Comparison of ENCODE assay signal across 9 mouse cellular contexts in genomic region chr4:107433998-107434355, GRCm38 (mm10). TPM values are rescaled to one million over a fixed set of nuclear protein-coding genes. Genes with fewer than 3 reads are reported as not detected.
DNase-seq lines count a peak whose midpoint lies in the region; ATAC-seq and TF ChIP-seq lines count a peak whose summit lies in the region.
"Had no signal": no experiment of that assay in that cellular context is flagged by ENCODE, and none has a peak within 500 bp of the region (broad histone marks: within the 10 kb centered on the region; RNA-seq: fewer than 3 reads in every experiment).

No protein-coding gene starts in this region.

- no peak overlapping the region for H3K27ac ChIP-seq in heart, embryonic 11.5 days (ENCODE audit: low read depth, low read length)
- no peak overlapping the region for H3K27ac ChIP-seq in forebrain, postnatal 0 days (ENCODE audit: low read depth, low read length)
- no peak overlapping the region for H3K27ac ChIP-seq in liver, embryonic 16.5 days (ENCODE audit: low read length)

- peak overlapping the region; percentile 99 for H3K4me2 ChIP-seq in heart, embryonic 11.5 days
- H3K4me2 ChIP-seq in forebrain, postnatal 0 days (ENCODE audit: low read depth) = peak overlapping the region; percentile 92
- peak overlapping the region; percentile 76 for H3K4me2 ChIP-seq in liver, embryonic 16.5 days (ENCODE audit: low read depth, low read length)

- H3K36me3 ChIP-seq in heart, embryonic 11.5 days (ENCODE audit: control insufficient read depth, insufficient read depth, low read length) = no peaks in the 10 kb centered on the region
- H3K36me3 ChIP-seq in E14TG2a.4 (ENCODE audit: insufficient read depth, low read length) = no peaks in the 10 kb centered on the region
- no peaks in the 10 kb centered on the region for H3K36me3 ChIP-seq in forebrain, postnatal 0 days (ENCODE audit: insufficient read depth)
- no peaks in the 10 kb centered on the region for H3K36me3 ChIP-seq in liver, embryonic 16.5 days (ENCODE audit: control insufficient read depth, insufficient read depth)

- H3K4me1 ChIP-seq in heart, embryonic 11.5 days (ENCODE audit: control insufficient read depth, insufficient read depth, low read length) = peaks cover 11% of the 10 kb centered on the region; the same call in 1 of the 2 replicates
- peaks cover 16% of the 10 kb centered on the region for H3K4me1 ChIP-seq in E14TG2a.4 (replicated peaks; ENCODE audit: low read depth, low read length)
- peaks cover 4% of the 10 kb centered on the region; the same call in 1 of the 2 replicates for H3K4me1 ChIP-seq in forebrain, postnatal 0 days (ENCODE audit: insufficient read depth)
- peaks cover 3% of the 10 kb centered on the region; the same call in 1 of the 2 replicates for H3K4me1 ChIP-seq in liver, embryonic 16.5 days (ENCODE audit: control insufficient read depth, low read depth, low read length)

- H3K9me3 ChIP-seq in heart, embryonic 11.5 days (replicated peaks; ENCODE audit: control insufficient read depth, low read length) = no peaks in the 10 kb centered on the region
- no peaks in the 10 kb centered on the region for H3K9me3 ChIP-seq in E14TG2a.4 (ENCODE audit: low read length)
- H3K9me3 ChIP-seq in forebrain, postnatal 0 days (ENCODE audit: low read length) = no peaks in the 10 kb centered on the region
- no peaks in the 10 kb centered on the region for H3K9me3 ChIP-seq in liver, embryonic 16.5 days (replicated peaks; ENCODE audit: control insufficient read depth, low read length)

- DNase-seq in heart, postnatal 36 days = no peak
- no peak for DNase-seq in forebrain, postnatal 0 days
- no peak for DNase-seq in yolk sac, embryonic 10.5 days (ENCODE audit: low spot score)
- no peak for DNase-seq in right cerebral cortex, postnatal 4 days
- DNase-seq in cerebellum, postnatal 10 days = no peak
- DNase-seq: cerebellum, adult 11-12 months had no signal

- intact Hi-C loops in heart, postnatal 36 days (cut with DNase I) = no loop called here

- TF ChIP-seq CTCF in E14TG2a.4 (conservative IDR thresholded peaks at IDR 0.05; ENCODE audit: low read length) = no peak
- no peak for TF ChIP-seq CTCF in forebrain, postnatal 0 days (IDR thresholded peaks at IDR 0.05; ENCODE audit: low read depth)

- no peak for ATAC-seq in heart, embryonic 11.5 days (replicated peaks; ENCODE audit: insufficient number of reproducible peaks, low FRiP score, low TSS enrichment)
- ATAC-seq in forebrain, postnatal 0 days = no peak
- no peak for ATAC-seq in liver, embryonic 16.5 days (ENCODE audit: low read depth)

- peak overlapping the region; percentile 50; the same call in 1 of the 2 replicates for H3K9ac ChIP-seq in heart, embryonic 11.5 days (ENCODE audit: low read depth, low read length)
- peak overlapping the region; percentile 65 for H3K9ac ChIP-seq in forebrain, postnatal 0 days
- no peak overlapping the region for H3K9ac ChIP-seq in liver, embryonic 16.5 days (ENCODE audit: low read depth, low read length)

- peak overlapping the region; percentile 65 for H3K4me3 ChIP-seq in heart, embryonic 11.5 days (ENCODE audit: low read depth, low read length)
- H3K4me3 ChIP-seq in E14TG2a.4 (replicated peaks; ENCODE audit: low read length) = peak overlapping the region; percentile 84
- H3K4me3 ChIP-seq in forebrain, postnatal 0 days (ENCODE audit: low read depth, low read length) = peak overlapping the region; percentile 70
- H3K4me3 ChIP-seq in liver, embryonic 16.5 days (ENCODE audit: low read depth, low read length) = peak overlapping the region; percentile 60

- 5% methylated on average over 15 of the region's 15 CpGs for WGBS in heart, embryonic 11.5 days (ENCODE audit: insufficient replicate concordance)
- 7% methylated on average over 15 of the region's 15 CpGs for WGBS in forebrain, postnatal 0 days
- 7% methylated on average over 15 of the region's 15 CpGs for WGBS in liver, embryonic 16.5 days (ENCODE audit: insufficient replicate concordance)

- peaks cover 66% of the 10 kb centered on the region for H3K27me3 ChIP-seq in heart, embryonic 11.5 days (ENCODE audit: control insufficient read depth, insufficient read depth, low read length)
- peaks cover 68% of the 10 kb centered on the region for H3K27me3 ChIP-seq in E14TG2a.4 (ENCODE audit: insufficient read depth, low read length)
- H3K27me3 ChIP-seq in forebrain, postnatal 0 days (ENCODE audit: insufficient read depth, low read length) = peaks cover 24% of the 10 kb centered on the region
- H3K27me3 ChIP-seq in liver, embryonic 16.5 days (ENCODE audit: control insufficient read depth, insufficient read depth, low read depth, low read length) = peaks cover 60% of the 10 kb centered on the region

RNA-seq across cellular contexts. Expression of gene Glis1, which starts 0.4 kb away (rescaled TPM):
- 0.80 and 0.94 TPM in 2 replicates for polyA plus RNA-seq in heart, embryonic 11.5 days (2014; fragmentation: Nextera tagmentation; extraction: Ambion mirVana)
- under 1 TPM in 1 of 2 experiments, not detected in 1; 0.28 TPM for total RNA-seq in heart, postnatal 36 days (2021)
- 0.43 and 1.6 TPM in 2 replicates for total RNA-seq in forebrain, postnatal 0 days (2014; rRNA removed)
- polyA plus RNA-seq in forebrain, postnatal 0 days (2015; fragmentation: Nextera tagmentation; extraction: Ambion mirVana) = 0.49 and 1.6 TPM in 2 replicates
- polyA plus RNA-seq in liver, embryonic 16.5 days (2015; fragmentation: Nextera tagmentation; extraction: Ambion mirVana) = 0.18 and 0.55 TPM in 2 replicates
